Mouse (Mus musculus) retina, postnatal 1 day (tissue): Measurements from ENCODE around the gene Trub1.

Experiments used
- DNase-seq: peaks from one replicate; pipeline ENCODE4 v3.0.0-alpha.2; 2012

The Trub1 gene

DNA sequence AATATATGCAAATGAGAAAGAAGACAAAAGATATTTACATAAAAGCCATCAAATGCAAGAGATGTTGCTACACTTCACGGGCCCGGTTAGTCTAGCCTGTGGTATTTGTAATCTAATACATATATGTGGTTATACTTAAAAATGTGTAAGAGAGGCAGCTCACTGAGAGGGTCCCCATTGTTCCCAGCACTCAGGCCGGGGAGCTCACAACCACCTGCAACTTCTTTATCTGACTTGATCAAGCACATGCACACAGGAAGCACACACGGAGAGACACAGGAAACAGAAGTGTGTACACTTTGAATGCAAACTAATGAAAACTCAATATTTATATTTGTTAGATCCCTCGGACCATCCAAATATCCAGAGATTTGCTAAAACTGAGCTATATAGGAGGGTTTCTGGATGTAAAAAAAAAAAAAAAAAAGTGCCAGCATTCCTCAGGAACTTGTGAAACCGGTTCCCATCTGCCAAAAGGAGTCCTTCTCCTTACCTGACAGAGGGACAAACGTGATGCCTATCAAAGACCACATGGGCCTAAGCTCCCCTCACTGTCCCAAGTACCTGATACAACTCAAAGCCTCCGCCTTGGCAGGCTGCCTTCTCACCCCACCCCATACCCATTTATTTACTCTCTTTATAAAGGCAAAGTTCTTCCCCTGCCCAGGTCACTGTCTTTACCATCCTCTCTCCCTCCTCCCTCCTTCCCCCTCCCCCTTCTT is 9.6 kb upstream of the Trub1 start:
- DNase-seq: no peak

DNA sequence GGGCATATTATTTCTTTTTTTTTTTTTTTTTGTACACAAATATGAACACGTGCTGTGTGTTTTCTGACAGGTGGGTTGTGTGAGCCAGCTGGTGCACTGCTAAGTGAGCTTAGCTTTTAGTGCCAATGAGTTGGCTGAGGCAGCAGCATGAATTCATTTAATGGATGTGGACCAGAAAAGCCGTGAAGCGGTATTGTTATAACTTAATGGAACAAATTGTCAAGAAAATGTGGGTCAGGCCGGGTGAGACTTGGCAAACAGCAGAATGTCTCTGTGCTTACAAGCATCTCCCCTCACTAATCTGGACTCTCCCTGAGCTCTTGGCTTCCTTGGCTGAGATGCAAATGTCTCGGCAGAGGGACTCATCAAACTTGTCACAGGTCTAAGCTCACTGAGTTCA is 7.7 kb upstream of the Trub1 start:
- peak; percentile 87 for DNase-seq

DNA sequence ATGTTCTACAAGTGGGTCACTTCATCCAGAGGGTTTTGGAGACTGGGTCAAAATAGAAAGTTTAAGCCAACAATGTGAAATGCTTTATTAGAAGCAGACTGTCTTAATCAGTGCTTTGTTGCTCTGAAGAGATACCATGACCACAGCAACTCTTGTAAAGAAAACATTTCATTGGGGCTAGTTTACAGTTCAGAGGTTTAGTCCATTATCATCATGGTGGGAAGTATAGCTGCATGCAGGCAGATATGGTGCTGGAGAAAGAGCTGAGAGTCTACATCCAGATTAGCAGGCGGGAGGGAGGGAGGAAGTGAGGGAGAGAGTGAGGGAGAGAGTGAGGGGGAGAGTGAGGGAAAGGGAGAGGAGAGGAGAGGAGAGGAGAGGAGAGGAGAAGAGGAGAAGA is 1.9 kb upstream of the Trub1 start:
- DNase-seq: no peak

DNA sequence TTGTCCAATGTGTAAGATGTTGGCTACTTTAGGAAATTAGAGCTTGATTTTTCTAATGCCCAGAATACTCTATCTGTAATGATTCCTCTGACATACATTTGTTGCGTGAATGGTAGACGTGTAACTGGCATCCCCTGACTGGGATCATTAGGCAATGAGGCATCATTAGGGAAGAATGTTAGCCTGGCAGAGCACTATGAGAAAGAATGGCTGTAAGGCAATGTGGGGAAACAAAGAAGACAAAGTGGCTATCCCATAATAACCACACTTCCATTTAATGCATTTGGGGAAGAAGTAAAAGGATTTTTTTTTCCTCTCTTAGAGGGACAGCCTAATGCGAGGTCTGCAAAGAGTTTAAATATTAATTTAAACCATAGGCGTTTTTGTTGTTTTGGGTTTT is 950 bp upstream of the Trub1 start:
- peak; percentile 75 for DNase-seq

DNA sequence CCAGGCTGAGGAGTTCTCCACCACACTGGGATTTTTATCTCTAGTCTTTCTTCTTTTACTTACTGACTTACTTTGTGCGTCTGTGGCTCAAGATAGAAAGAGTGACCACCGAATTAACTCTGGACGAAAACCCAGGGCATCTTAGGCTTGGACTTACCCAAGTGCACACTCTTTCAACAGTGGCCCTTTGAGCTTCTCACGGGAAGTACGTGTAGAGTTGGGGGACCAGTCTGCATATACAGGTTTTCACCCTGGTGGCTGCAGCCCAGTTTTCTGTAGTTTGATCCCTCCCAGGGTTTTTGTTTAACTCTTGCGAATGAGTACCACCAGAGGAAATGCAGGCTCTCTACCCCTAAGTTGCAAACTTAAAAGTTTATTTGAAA is 497 bp downstream of the Trub1 start:
- DNase-seq: no peak

DNA sequence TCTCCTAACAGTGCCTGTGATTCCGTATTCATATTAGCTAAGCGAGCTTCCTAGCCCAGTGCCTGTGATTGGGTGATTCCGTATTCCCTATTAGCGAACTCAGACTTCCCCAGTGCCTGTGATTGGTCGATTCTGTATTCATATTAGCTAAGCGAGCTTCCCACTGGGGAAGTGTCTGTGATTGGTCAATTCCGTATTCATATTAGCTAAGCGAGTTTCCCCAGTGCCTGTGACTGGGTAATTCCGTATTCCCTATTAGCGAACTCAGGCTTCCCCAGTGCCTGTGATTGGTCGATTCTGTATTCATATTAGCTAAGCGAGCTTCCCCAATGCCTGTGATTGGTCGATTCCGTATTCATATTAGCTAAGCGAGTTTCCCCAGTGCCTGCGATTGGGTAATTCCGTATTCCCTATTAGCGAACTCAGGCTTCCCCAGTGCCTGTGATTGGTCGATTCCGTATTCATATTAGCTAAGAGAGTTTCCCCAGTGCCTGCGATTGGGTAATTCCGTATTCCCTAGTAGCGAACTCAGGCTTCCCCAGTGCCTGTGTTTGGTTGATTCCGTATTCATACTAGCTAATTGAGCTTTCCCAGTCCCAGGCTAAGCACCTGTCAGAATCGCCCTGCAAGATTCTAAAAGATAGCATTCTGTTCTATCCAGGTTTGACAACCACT is 2.7 kb downstream of the Trub1 start:
- no peak for DNase-seq

DNA sequence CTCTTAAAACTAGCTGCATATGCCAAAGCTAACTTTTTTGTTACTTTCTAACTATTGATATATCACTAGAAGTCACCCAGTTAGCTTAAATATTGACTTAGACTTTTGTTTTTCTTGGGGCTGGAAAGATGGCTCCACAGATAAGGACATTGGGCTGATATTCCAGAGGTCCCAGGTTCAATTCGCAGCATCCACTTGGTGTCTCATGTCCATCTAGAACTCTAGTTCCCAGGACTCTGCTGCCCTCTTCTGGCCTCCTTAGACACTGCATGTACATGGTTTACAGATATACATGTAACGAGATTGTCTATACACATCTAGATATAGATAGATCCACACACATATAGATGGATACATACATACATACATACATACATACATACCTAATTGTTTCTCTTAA is 4.4 kb downstream of the Trub1 start:
- peak; percentile 55 for DNase-seq

DNA sequence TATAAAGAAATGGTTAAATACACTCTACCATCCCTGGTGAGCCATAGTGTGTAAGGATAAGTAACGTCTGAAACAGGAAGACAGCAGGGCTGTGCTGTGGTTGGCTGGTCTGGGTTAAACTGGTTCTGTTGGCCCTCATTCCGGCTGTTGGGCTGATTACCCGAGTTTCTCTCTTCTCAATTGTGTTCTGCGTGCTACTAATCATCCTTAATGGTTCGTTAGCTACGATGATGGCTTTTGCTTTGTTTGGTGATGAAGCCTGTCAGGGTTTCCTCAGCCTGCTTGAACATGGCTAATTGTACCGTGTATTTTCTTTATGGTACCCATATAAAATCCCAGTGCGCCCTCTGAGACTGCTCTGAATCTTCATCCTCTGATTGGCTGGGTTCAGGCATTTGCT is 11.0 kb downstream of the Trub1 start:
- peak; percentile 65 for DNase-seq

DNA sequence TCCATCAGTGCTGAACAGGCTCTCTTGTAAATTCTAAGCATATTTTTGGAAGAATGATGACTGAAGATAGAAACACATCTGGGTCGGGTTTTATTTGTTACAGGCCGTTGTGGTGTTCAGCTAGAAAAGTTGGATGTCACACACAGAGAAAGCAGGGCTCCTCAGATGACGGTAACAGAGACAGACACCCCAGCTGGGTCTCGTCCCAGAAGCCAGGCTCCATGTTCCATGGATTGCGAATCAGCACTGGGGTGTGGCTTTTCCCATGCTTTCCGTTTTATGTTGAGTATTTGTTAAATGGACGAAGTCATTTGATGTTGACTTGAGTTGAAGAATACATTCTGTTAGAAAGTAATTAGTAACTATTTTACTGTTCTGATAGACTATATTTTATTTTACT is 13.0 kb downstream of the Trub1 start:
- no peak for DNase-seq

DNA sequence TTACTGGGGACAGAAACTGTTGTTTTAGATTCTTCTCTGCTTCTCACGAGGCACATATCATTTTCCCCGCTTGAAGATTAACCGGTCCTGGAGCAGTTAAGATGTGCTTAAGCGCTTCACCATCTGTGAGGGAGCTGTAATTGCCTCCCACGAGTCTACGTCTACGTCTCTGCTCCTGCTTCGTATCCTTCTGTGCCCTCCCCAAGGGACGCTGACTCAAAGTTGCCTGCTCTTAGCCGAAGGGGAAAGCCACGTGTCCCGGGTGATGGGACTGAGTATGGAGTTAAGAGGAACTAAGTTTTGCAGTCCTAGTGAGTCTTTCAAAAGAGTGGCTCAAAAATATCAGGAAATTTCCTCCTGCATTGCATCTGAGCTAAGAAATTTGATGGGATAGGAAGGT is 18.3 kb downstream of the Trub1 start:
- peak; percentile 30 for DNase-seq

DNA sequence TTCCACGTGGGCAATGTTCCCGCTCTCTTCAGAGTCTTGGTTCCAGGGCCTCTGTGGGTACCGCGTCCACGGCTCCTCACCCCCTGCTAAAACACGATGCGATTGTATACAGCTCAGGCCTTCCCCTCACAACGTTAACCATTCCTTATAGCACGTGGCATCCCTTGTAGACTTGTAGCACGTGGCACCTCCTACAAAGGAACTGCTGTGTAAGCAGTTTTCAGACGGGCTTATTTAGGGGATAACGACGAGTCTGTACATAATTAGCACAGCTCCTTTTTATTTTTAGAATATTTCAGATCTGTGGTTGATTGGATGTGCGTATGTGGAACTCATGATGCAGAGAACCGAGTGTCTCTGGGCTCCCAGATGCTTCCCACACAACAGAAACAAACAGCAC is 19.5 kb downstream of the Trub1 start:
- no peak for DNase-seq

DNA sequence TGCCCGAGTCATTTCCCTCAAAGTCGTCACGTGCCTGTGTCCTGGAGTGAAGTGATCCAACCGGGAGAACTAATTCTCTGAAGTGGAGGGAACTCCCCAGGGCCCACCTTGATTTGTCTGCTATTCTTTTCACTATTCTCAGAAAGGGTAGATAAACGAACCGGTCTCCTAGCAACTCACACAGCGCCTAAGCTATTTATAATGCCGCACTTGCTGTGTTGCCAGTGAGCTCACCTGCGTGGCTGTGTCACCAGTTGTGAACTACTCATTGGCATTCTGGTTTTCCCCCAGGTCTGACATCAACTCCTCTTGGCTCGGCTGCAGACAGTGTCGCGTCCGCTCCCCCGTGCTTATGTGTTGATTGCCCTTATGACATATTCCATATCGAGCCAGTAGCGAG is 20.6 kb downstream of the Trub1 start:
- DNase-seq: no peak

DNA sequence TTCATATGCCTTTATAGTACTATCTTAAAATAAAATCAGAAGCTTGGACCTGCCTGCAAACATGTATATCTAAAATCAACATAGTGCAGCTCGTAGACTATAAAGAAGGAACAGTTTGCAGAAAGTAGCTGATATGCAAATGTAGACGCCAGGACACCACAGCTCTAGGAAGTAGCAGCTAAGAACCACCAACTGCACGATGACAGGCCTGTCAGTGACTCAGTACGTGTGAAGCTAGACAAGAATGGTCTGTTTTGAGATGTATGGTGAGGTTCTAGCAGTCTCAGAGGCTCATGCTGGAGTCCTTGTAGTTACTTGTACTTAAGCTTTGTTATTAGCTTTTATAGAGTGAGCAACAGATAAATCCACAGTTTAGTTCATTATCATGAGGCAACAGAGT is 22.6 kb downstream of the Trub1 start:
- DNase-seq: no peak

DNA sequence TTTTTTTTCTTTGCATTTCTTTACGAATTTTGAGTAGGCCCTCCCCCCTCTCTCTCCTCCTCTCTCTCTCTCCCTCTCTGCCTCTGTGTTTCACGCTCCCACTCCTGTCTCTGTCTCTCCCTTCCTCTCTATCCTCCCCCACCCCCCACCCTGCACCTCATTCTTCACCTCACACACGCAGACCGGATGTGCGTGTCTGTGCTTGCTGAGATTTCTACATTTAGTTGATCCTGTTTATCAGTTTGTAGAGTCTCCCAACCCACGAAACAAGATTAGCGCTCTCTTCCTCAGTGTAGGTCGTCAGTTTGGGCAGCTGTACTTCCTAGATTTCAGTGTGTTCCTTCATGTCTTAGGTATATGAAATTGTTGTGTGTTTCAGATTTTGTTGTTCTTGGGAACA is 24.6 kb downstream of the Trub1 start:
- no peak for DNase-seq

DNA sequence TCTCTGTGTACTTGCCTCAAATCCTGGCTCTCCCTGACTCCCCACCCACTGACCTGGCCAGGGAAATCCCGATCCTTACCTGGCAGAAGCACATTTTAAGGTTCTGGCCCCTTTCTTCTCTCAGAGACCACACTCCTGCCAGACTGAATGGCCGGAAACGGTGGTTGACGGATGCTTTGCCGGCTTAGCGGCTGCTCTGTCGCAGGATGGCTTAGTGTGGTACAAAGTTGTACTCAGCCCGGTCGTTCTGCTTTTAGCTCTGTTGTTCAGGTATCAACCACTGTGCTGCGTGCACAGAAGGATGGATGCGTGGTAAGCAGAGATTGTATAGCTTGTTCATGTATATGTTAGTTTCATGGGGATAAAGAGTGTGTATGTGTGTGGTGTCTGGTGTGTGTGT is 25.3 kb downstream of the Trub1 start:
- DNase-seq: no peak

DNA sequence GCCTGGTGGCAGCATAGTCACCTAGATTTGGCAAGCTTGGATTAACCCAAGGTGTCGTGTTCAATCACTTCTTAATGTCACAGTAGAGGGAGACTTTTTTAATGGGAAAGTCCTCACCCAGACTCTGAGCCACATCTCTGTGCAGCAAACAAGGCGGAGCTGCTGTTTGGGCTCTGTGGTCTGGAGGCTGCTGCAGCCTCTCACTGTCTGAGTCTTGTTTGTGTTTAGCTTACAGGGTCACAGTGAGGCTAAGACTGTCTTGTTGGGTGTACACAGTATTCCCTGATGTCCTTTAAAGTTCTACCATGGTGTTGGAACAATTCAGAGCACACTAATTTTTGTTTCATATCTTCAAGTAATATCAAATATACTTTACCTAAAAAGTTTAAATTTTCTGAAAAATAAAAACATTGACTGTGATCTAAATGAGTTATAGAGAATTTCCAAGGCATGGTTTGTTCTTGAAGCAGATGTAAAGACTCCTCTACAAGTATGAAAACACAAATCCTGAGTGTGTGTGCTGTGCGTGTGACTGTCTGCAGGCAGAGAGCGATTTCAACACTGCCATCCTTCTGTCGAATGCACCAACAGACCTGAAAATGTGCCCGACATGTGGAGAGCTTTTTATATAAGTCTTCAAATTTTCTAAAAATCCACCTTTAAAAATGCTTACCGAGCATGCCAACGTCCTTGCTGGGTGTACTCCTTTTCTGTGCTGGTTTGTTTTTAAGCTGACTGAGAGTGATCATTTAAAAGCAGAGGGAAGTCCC is 27.4 kb downstream of the Trub1 start:
- no peak for DNase-seq

DNA sequence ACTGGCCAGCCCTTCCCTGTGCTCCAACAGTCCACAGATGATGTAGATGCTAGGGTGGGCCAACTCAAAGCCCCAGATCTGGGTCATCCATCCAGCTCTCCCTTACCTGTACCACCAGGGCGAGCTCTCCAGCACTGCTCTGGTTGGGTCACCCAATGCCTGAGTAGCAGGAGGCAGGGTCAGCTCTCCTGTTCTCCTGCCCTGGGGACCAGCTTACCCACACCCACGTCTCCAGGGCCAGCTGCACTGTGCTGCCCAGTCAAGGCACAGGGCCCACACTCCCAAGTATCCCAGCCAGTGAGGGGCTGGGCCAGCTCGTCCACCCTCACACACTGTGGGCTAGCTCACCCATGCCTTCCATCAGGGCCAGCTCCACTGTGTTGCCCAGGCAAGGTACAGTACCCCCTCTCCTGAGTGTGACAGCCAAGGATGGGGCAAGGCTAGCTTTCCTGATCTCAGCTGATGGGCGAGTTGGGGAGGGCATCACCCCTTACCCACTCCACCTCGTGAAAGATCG is 29.1 kb downstream of the Trub1 start:
- DNase-seq: no peak

DNA sequence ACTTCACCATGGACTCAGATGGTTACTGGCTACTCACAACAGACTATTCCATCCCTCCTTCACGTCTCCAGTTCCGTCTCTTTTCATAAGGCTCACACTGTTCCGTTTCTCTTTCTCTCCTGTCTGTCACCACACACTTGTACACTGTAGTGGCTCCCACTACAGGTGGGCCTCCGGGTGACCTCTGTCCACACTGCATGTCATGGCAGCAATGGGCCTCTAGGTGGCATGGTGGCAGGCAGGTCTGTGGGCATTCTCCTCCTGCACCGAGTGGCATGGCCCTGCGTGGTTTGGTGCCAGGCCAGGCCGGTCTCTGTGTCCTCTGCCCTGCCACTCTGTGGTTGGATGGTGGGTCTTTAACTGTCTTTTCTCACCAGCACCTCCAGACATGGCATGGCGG is 30.1 kb downstream of the Trub1 start:
- DNase-seq: peak; percentile 64

DNA sequence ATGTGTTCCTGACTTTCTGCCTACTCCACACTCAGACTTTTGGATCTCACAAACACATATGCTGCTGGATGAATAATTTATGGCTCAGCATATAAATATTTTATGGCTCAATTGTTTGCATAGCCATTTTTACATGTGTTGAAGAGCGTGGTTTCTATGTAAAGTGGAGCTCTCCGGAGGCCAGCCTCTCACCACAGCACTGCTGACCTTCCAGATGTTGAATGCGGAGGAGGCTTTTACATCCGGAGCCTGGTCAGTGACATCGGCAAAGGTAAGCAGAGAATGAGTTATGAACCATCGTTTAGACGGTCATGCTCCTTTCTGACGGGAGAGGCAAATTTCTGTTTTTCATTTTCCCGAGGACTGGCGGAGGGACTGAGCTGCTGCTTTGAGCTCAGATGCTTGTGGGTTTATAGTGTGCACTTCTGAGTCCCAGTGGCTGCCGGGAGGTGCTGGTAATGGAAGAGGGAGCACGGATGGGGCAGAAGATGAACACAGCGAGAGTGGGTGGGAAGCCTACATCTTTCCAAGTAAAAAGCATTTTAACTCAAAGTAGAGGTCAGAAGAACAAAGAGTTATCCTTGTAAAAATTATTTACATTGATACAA is 34.4 kb downstream of the Trub1 start:
- peak; percentile 38 for DNase-seq

DNA sequence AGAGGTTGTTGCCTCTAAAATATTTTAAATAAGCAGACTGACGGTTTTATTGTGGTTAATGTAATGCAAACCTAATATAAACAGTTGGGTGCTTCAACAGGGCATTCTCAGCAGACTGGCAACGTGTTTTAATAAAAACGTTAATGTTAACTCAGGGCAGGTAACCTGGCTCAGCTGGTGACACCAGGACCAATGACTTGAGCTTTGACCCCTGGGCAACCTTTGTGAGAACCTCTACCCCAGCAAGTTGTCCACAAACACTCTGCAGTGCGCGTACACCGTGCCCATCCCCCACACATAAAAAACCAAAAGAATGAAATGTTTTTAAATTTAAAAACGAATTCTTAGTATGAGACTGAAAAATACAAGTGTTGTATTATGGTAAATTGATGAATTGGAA is 36.8 kb downstream of the Trub1 start:
- no peak for DNase-seq

DNA sequence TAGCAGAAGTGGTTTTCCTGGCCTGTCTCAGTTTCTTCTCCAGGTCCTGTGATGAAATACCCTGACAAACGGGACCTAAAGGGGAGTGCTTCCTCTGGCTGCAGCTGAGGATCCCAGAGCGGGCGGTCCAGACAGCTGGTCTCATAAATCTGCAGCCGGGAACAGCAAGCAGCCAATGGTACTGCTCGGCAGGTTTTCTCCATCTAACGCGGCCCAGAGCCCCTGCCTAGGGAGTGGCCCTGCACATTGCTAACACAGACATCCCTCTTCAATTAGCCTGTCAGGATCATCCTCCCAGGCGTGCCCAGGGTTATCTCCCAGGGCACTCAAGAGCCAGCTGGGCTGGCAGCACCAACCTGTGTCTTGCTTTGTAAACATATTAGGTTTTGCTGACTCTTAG is 38.3 kb downstream of the Trub1 start:
- DNase-seq: no peak

DNA sequence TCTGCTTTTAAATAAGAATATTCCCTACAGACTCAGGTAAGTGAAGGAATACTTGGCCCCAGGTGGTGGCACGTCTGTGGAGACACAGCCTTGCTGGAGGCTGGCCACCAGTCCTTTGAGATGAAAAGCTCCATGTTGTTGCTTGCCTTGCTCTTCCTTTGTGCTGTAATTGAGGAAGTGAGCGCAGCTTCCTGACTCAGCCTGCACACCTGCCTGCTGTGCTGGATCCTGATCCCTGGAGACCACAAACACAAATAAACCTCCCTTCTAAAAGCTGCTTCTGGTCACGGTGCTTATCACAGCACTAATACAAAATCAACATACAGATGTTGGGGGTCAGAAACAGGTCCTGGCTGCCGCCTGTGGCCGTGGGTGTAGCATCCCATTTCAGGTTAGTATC is 41.3 kb downstream of the Trub1 start:
- DNase-seq: no peak

DNA sequence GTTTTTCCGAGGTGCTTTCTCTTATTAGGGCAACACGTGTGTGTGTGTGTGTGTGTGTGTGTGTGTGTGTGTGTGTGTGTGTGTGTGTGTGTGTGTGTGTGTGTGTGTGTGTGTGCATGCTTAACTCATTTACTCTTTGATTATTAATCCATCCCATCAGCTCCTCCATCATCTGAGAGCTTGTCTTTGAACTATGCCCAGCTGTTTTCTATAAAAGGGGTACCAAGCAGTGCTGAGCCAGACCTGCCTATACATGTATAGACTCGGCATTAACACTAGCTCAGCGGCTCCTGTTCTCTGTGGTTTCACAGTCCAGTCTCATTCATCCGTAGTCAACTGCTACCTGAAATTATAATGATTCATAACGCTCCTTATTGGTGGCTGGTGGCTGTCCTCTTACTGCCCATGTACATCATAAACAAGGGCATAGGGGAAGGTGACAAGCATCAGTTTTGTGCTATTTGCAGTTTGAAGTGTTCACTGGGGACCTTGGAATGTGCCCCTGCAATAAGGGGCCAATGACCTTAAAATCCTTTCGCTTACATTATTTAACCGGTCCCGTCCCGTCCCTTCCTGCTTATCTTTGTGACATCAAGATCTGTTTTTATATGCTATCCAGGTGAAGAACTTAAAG is 45.5 kb downstream of the Trub1 start:
- no peak for DNase-seq
